Mouse (Mus musculus) heart, postnatal 0 days (tissue): Measurements from ENCODE around the gene Antxr2.

Source experiments
- CTCF ChIP-seq: IDR thresholded peaks from 2 replicates; pipeline ENCODE4 v1.5.1; 2016; ENCODE audit warnings: antibody characterized with exemption, control low read depth, low read depth
- EP300 ChIP-seq: IDR thresholded peaks from 2 replicates; pipeline ENCODE4 v1.6.1; 2016; ENCODE audit warnings: antibody characterized with exemption, low read depth

DNA sequence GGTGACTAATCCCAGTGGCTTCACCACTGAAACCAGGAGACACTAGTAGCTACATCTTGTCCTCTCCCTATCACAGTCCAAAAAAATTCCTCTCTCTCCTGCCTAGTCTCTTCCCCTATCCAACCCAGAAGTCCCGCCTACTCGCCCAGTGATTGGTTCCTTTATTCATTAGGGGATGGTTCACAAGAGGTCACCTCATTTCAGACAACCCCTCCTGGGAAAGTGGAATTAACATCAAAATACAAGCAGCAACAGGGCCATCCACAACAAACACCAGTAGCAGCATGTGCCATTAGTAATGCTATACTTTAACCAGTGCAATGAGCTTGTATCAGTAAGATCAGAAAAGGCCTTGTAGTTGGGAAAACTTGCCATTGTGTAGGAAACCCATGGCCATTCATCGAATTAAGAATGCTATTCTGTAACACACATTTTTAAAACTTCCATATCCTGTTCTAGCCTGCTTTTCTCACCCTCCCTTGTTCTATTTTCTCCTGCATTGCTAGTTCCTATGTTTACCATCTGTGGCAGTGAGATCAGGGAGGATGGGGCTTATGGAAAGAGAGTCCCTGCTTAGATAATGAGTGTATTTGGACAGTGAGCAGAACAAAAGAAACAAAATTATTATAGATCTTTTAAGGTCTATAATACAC, 191.4 kb downstream of the Antxr2 start:
- TF ChIP-seq CTCF = no peak
- no peak for TF ChIP-seq EP300
